Mouse (Mus musculus): ENCODE results near the gene Pex5l. TPM values are rescaled to one million over a fixed set of nuclear protein-coding genes. Genes with fewer than 3 reads are reported as not detected.

Pex5l gene
- total and polyA plus RNA-seq, 3 experiments, result 0.08 to 0.44 (median 0.44) TPM

DNA sequence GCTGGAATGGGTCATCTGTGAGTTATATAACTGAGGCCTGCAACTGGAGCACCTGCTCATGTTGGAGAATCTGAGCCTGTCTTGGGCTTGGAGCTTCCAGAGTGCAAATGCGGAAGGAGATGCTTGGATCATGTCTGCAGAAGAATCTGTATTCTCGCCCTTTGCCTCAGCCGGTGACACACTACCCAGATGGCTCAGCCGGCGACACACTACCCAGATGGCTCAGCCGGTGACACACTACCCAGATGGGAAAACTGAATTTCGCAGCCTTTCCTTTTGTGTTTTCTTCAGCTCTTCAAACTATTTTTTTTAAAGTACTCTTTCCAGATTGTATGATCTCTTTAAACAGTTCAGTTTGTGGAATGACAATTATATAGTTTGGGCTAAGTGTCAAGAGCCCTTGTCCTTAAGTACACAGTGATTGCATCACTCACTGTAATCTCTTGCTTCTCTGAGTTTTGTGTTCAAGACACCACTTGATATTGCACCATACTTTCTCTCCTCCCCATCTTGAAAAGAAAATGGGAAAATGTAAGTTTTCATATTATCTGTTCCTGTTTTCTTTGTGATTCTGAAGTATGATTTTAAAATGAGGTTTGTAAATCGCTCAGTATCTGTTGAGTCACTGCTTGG, 142.5 kb downstream of the Pex5l start:
- Histone ChIP-seq H3K27me3 (replicated peaks) (no peaks in the 10 kb centered on the region), H3K36me3 (replicated peaks in 1 of 2; ENCODE audit: control insufficient read depth in 1 of 2, insufficient read depth in 1 of 2, low read length in 1 of 2) (no peaks in the 10 kb centered on the region), H3K4me1 (ENCODE audit: control insufficient read depth in 1 of 2, insufficient read depth in 2 of 2) (no peaks in the 10 kb centered on the region), H3K9me3 (replicated peaks; ENCODE audit: low read length) (no peaks in the 10 kb centered on the region), H3K4me3 (replicated peaks in 1 of 3; ENCODE audit: low read depth in 2 of 3, low read length in 2 of 3, poor library complexity in 1 of 3) (no peak overlapping the region), H3K9ac (ENCODE audit: insufficient read depth, low read depth) (no peak overlapping the region), H3K4me2 (ENCODE audit: insufficient read depth, low read depth, poor library complexity, severe bottlenecking) (no peak overlapping the region), H3K79me2 (replicated peaks; ENCODE audit: control insufficient read depth, extremely low read depth, insufficient read depth, poor library complexity, severe bottlenecking) (no peaks in the 10 kb centered on the region), H3K27ac (ENCODE audit: insufficient read depth, low read depth) (no peak overlapping the region)
- no peak for DNase-seq (ENCODE audit: extremely low read depth)
- dilution Hi-C loops (cut with MboI; ENCODE audit: extremely low pct_ligation_motif_present, extremely low pct_unique_long_range_greater_than_20kb, low sequenced_read_pairs), result no loop called here
- TF ChIP-seq MYC (IDR thresholded peaks at IDR 0.05; ENCODE audit: low read depth, low read length) (no peak), E2F4 (IDR thresholded peaks at IDR 0.05; ENCODE audit: insufficient replicate concordance, low read depth, low read length) (no peak), CHD2 (IDR thresholded peaks at IDR 0.05; ENCODE audit: low read length) (no peak), ZNF384 (IDR thresholded peaks at IDR 0.05; ENCODE audit: low read depth, low read length) (no peak), TBP (conservative IDR thresholded peaks at IDR 0.05; ENCODE audit: low read depth, low read length) (no peak), KAT2A (IDR thresholded peaks at IDR 0.05; ENCODE audit: insufficient replicate concordance, low read length) (no peak), TCF12 (IDR thresholded peaks at IDR 0.05; ENCODE audit: low read depth, low read length) (no peak), UBTF (IDR thresholded peaks at IDR 0.05; ENCODE audit: low read depth, low read length) (no peak), NELFE (IDR thresholded peaks at IDR 0.05; ENCODE audit: low read depth, low read length) (no peak), MEF2A (IDR thresholded peaks at IDR 0.05; ENCODE audit: borderline replicate concordance, low read depth, low read length) (no peak), IRF4 (IDR thresholded peaks at IDR 0.05; ENCODE audit: low read depth, low read length) (no peak), MAZ (IDR thresholded peaks at IDR 0.05; ENCODE audit: low read depth, low read length) (no peak), ZC3H11A (IDR thresholded peaks at IDR 0.05; ENCODE audit: low read depth, low read length) (no peak), ZKSCAN1 (IDR thresholded peaks at IDR 0.05; ENCODE audit: borderline replicate concordance, low read depth, low read length) (no peak), PAX5 (IDR thresholded peaks at IDR 0.05; ENCODE audit: low read length) (no peak)
- in situ Hi-C loops (cut with MboI; ENCODE audit: low pct_ligation_motif_present, low pct_unique_long_range_greater_than_20kb, low sequenced_read_pairs), result no loop called here

DNA sequence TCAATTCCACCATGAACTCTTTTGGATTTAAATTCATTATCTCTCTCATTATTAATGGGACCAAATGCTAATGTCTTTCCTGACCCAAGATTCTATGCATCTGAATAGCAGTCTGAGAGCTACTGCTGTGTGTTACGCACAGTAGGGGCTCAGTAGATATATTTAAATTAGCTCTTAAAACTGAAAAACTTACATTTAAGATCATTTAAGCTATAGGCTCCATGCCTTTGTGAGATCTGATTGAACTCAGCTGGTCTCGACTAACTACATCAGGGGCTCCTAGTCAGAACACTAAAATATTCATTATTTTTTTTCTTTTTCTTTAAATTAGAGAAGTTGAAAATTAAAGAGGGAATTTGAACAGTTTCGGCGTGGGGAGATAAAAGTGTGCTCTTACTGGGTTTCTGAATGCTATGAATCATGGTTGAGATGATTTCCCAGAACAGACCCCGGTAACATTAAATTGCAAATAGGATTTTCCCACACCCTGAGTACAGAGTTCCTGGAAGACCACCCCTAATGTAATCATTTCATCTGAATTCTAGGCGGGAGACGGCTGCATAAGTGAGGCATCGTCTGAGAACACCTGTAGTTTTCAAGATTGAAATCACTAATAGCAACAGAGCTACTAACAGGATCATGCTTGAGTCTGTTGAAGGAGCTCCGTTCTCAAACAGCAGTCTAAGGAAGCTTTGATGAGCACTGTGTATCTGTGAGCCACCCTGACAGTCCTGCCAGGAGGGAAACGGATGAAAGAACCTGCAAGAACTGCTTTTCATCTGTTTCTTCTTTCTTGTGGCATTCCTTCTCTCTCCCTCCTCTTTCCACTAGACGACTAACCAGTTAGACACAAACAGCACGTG, 151.1 kb downstream of the Pex5l start:
- Histone ChIP-seq H3K36me3 (replicated peaks in 1 of 2; ENCODE audit: control insufficient read depth in 1 of 2, insufficient read depth in 1 of 2, low read length in 1 of 2) (no peaks in the 10 kb centered on the region), H3K4me2 (ENCODE audit: insufficient read depth, low read depth, poor library complexity, severe bottlenecking) (no peak overlapping the region), H3K27ac (ENCODE audit: insufficient read depth, low read depth) (no peak overlapping the region), H3K9ac (ENCODE audit: insufficient read depth, low read depth) (no peak overlapping the region), H3K4me1 (ENCODE audit: control insufficient read depth in 1 of 2, insufficient read depth in 2 of 2) (peaks cover 0 to 8% of the 10 kb centered on the region in 2 experiments; a peak in 3 of 4 replicates), H3K27me3 (replicated peaks) (no peaks in the 10 kb centered on the region), H3K4me3 (replicated peaks in 1 of 3; ENCODE audit: low read depth in 2 of 3, low read length in 2 of 3, poor library complexity in 1 of 3) (no peak overlapping the region), H3K9me3 (replicated peaks; ENCODE audit: low read length) (no peaks in the 10 kb centered on the region), H3K79me2 (replicated peaks; ENCODE audit: control insufficient read depth, extremely low read depth, insufficient read depth, poor library complexity, severe bottlenecking) (no peaks in the 10 kb centered on the region)
- in situ Hi-C loops (cut with MboI; ENCODE audit: low pct_ligation_motif_present, low pct_unique_long_range_greater_than_20kb, low sequenced_read_pairs), result no loop called here
- no peak for TF ChIP-seq MAZ (IDR thresholded peaks at IDR 0.05; ENCODE audit: low read depth, low read length)
- TF ChIP-seq CHD1 (IDR thresholded peaks at IDR 0.05; ENCODE audit: low read depth, low read length), result no peak
- TF ChIP-seq KAT2A (IDR thresholded peaks at IDR 0.05; ENCODE audit: insufficient replicate concordance, low read length), result no peak
- no peak for TF ChIP-seq USF1 (IDR thresholded peaks at IDR 0.05; ENCODE audit: low read depth, low read length)
- TF ChIP-seq RCOR1 (conservative IDR thresholded peaks at IDR 0.05; ENCODE audit: low read depth, low read length), result no peak
- no peak for TF ChIP-seq TBP (conservative IDR thresholded peaks at IDR 0.05; ENCODE audit: low read depth, low read length)
- DNase-seq (ENCODE audit: extremely low read depth), result no peak
- dilution Hi-C loops (cut with MboI; ENCODE audit: extremely low pct_ligation_motif_present, extremely low pct_unique_long_range_greater_than_20kb, low sequenced_read_pairs), result no loop called here

Measured in CH12.LX (cell line).